Mouse (Mus musculus): ENCODE measurements at regions not wholly inside any gene's neighbourhood (a gene's known extent, or its start where the extent isn't known, plus 50 kb on each side); places are given as distances from the start of the nearest gene placed in this dataset.

DNA sequence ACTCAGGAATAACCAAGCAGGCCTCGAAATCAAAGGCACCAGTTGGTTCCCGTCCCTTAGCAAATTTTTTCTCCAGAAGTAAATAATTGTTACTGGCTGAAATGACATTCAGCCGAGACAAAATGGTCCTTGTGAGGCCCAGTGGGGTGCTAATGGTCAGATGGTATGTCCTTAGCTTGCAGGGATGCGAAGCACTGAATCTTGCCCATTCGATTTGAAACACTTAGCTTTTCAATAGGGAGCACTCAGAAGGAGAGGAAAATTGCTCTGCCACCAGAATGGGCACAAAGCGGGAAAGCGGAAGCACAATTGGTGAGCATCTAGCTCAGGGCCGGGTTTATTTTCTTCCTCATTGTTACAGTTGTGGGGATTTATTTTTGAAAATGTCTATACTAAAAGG is 262.1 kb downstream of the Rnf144a start:
- H3K9me3 ChIP-seq (replicated peaks; ENCODE audit: control insufficient read depth, low read length, poor library complexity, severe bottlenecking): no peaks in the 10 kb centered on the region
- H3K4me1 ChIP-seq (ENCODE audit: control insufficient read depth, insufficient read depth, low read length): no peaks in the 10 kb centered on the region
- WGBS: 37% methylated on average over 8 of the region's 8 CpGs
- no peak overlapping the region for H3K27ac ChIP-seq (ENCODE audit: low read length)
- H3K4me2 ChIP-seq (ENCODE audit: low read length): no peak overlapping the region
- no peaks in the 10 kb centered on the region for H3K36me3 ChIP-seq (ENCODE audit: control insufficient read depth, insufficient read depth, low read length)
- H3K27me3 ChIP-seq (ENCODE audit: control insufficient read depth, insufficient read depth, low read depth, low read length): no peaks in the 10 kb centered on the region
- H3K4me3 ChIP-seq (ENCODE audit: low read depth, low read length): no peak overlapping the region
- no peak for ATAC-seq
- no peak overlapping the region for H3K9ac ChIP-seq (ENCODE audit: low read depth, low read length)

DNA sequence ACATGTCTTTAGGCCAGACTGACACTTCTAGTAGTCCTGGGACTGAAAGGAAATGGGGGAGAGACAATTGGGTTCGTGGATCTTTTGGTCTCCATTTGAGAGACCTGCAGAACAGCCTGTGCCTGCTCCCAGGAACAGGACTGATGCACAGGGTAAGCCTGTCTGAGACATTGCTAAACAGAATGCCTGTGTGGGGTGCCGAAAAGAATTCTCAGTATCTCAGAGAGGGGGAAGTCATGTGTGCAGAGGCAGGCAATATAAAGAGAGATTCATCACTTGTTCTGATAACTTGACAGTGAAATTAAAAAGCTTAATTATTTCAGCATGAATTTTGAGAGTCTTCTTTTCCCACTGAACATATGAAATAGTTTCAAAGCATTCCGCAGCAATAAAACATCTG is 268.7 kb downstream of the Rnf144a start:
- Histone ChIP-seq H3K36me3 (ENCODE audit: control insufficient read depth, insufficient read depth, low read length) (no peaks in the 10 kb centered on the region), H3K9me3 (replicated peaks; ENCODE audit: control insufficient read depth, low read length, poor library complexity, severe bottlenecking) (no peaks in the 10 kb centered on the region), H3K9ac (ENCODE audit: low read depth, low read length) (no peak overlapping the region), H3K4me3 (ENCODE audit: low read depth, low read length) (no peak overlapping the region), H3K27me3 (ENCODE audit: control insufficient read depth, insufficient read depth, low read depth, low read length) (no peaks in the 10 kb centered on the region), H3K4me2 (ENCODE audit: low read length) (no peak overlapping the region), H3K27ac (ENCODE audit: low read length) (no peak overlapping the region), H3K4me1 (ENCODE audit: control insufficient read depth, insufficient read depth, low read length) (no peaks in the 10 kb centered on the region)
- ATAC-seq: no peak
- WGBS: 59% methylated on average over 3 of the region's 3 CpGs

DNA sequence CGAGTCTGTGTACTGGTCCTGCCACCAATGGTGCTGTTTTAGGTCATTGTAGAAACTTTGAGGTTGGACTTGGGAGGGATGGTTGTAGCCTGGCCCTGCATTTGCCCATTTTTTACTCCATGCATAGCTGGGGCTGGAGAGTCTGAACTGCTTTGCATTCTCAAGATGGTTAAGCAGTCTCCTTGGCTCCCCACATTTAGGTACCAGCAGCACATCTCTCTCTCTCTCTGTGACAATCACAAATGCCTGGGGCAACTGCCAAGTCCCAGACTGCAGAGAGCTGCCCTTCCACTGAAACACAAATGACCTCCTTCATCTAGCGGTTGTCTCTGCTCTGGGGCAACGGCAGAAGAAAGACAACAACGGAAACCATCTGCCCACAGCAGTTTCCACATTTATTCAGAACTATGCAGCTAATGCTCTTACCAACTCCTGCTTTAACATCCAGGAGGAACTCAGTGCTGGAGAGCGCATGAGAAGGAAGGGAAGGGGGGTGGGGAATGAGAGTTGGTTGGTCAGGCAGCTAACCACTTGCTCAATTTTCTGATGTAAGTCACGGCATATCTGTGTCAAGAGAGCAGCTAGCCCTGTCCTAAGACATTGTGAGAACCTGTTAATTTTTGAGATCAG is 269.9 kb downstream of the Rnf144a start:
- H3K36me3 ChIP-seq (ENCODE audit: control insufficient read depth, insufficient read depth, low read length): no peaks in the 10 kb centered on the region
- ATAC-seq: no peak
- 56% methylated on average over 6 of the region's 6 CpGs for WGBS
- no peak overlapping the region for H3K4me3 ChIP-seq (ENCODE audit: low read depth, low read length)
- no peaks in the 10 kb centered on the region for H3K27me3 ChIP-seq (ENCODE audit: control insufficient read depth, insufficient read depth, low read depth, low read length)
- H3K9me3 ChIP-seq (replicated peaks; ENCODE audit: control insufficient read depth, low read length, poor library complexity, severe bottlenecking): no peaks in the 10 kb centered on the region
- H3K4me1 ChIP-seq (ENCODE audit: control insufficient read depth, insufficient read depth, low read length): no peaks in the 10 kb centered on the region
- no peak overlapping the region for H3K4me2 ChIP-seq (ENCODE audit: low read length)
- no peak overlapping the region for H3K27ac ChIP-seq (ENCODE audit: low read length)
- H3K9ac ChIP-seq (ENCODE audit: low read depth, low read length): no peak overlapping the region

DNA sequence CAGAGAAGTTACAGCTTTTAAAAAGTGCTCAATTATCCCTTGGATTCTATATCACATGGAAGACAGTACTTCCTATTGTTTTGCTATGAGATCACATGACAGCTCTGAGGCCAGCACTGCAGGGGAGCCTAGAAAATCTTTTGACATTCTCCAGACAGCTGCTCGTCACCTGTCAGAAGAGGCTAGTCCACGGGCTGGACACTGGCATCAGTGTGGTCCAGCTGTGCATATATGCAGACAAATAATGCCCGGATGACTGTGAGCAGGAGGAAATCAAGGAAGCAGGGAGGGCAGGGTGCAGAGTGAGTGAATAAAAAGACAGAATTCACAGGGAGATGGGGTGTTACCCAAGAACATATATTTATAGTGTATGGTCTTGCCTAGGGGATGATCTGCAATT is 270.4 kb downstream of the Rnf144a start:
- Histone ChIP-seq H3K27ac (ENCODE audit: low read length) (no peak overlapping the region), H3K9ac (ENCODE audit: low read depth, low read length) (no peak overlapping the region), H3K4me1 (ENCODE audit: control insufficient read depth, insufficient read depth, low read length) (no peaks in the 10 kb centered on the region), H3K9me3 (replicated peaks; ENCODE audit: control insufficient read depth, low read length, poor library complexity, severe bottlenecking) (no peaks in the 10 kb centered on the region), H3K27me3 (ENCODE audit: control insufficient read depth, insufficient read depth, low read depth, low read length) (no peaks in the 10 kb centered on the region), H3K4me2 (ENCODE audit: low read length) (no peak overlapping the region), H3K36me3 (ENCODE audit: control insufficient read depth, insufficient read depth, low read length) (no peaks in the 10 kb centered on the region), H3K4me3 (ENCODE audit: low read depth, low read length) (no peak overlapping the region)
- no peak for ATAC-seq
- WGBS: 47% methylated on average over 3 of the region's 3 CpGs

DNA sequence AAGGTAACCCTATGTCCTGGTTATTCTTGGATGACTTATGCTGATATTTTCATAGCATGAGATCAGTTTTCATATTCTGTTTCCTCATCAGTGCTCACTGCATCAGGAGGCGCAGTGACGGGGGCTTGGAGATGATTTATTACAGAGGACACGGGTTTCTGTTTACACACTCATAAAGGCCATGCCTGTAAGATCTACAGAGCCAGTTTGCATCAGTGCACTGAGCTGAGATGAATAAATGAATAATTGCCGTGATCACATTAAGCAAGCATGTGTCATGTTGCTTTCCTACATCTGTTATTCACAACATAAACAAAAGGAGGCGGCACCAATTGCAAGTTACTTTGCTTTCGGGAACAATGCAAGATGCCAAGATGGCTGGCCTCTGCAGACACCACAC is 271.6 kb downstream of the Rnf144a start:
- Histone ChIP-seq H3K36me3 (ENCODE audit: control insufficient read depth, insufficient read depth, low read length) (no peaks in the 10 kb centered on the region), H3K4me3 (ENCODE audit: low read depth, low read length) (no peak overlapping the region), H3K4me2 (ENCODE audit: low read length) (no peak overlapping the region), H3K4me1 (ENCODE audit: control insufficient read depth, insufficient read depth, low read length) (no peaks in the 10 kb centered on the region), H3K27ac (ENCODE audit: low read length) (no peak overlapping the region), H3K27me3 (ENCODE audit: control insufficient read depth, insufficient read depth, low read depth, low read length) (no peaks in the 10 kb centered on the region), H3K9me3 (replicated peaks; ENCODE audit: control insufficient read depth, low read length, poor library complexity, severe bottlenecking) (no peaks in the 10 kb centered on the region), H3K9ac (ENCODE audit: low read depth, low read length) (no peak overlapping the region)
- no peak for ATAC-seq
- 64% methylated on average over 6 of the region's 6 CpGs for WGBS

DNA sequence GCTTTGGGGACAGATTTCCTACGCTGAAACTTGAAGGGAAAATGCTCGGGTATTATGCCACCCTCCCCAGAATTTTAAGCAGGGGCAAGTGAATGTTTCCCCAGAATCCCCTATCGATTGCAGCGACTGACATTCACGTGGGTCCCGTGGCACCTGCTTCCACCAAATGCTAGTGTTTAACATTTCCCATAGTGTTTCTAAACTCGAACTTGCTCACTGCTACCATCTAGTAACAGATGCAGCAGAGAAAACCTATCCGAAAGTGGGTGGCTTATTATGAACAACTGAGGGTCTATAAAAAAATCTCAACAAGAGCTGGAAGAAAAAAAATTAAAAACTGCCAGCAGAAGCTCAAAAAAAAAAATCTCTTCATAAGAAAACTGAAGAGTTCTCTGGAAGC is 284.2 kb downstream of the Rnf144a start:
- Histone ChIP-seq H3K4me1 (ENCODE audit: control insufficient read depth, insufficient read depth, low read length) (no peaks in the 10 kb centered on the region), H3K27me3 (ENCODE audit: control insufficient read depth, insufficient read depth, low read depth, low read length) (no peaks in the 10 kb centered on the region), H3K27ac (ENCODE audit: low read length) (no peak overlapping the region), H3K9me3 (replicated peaks; ENCODE audit: control insufficient read depth, low read length, poor library complexity, severe bottlenecking) (no peaks in the 10 kb centered on the region), H3K9ac (ENCODE audit: low read depth, low read length) (no peak overlapping the region), H3K36me3 (ENCODE audit: control insufficient read depth, insufficient read depth, low read length) (no peaks in the 10 kb centered on the region), H3K4me2 (ENCODE audit: low read length) (no peak overlapping the region), H3K4me3 (ENCODE audit: low read depth, low read length) (no peak overlapping the region)
- WGBS: 91% methylated on average over 8 of the region's 8 CpGs
- no peak for ATAC-seq

DNA sequence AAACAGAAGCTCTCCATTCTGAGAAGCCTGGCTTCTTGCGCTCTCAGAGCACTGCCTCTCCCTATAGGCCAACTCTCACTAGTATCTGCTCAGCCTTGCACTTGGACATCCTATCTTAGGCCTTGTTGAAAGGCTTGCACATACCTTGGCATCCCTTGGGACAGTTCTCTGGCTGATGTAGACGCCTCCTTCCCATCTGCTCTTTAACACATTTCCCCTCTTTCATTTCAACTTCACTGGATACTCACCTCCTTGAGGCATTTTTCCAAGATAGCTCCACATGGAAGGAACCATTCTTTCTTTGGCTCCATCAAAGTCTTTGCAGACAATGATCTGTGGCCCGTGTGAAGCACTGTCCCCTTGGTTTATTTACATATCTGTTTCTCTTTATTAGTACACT is 285.0 kb downstream of the Rnf144a start:
- ATAC-seq: no peak
- no peaks in the 10 kb centered on the region for H3K4me1 ChIP-seq (ENCODE audit: control insufficient read depth, insufficient read depth, low read length)
- no peak overlapping the region for H3K4me3 ChIP-seq (ENCODE audit: low read depth, low read length)
- H3K9me3 ChIP-seq (replicated peaks; ENCODE audit: control insufficient read depth, low read length, poor library complexity, severe bottlenecking): no peaks in the 10 kb centered on the region
- no peak overlapping the region for H3K9ac ChIP-seq (ENCODE audit: low read depth, low read length)
- no peaks in the 10 kb centered on the region for H3K36me3 ChIP-seq (ENCODE audit: control insufficient read depth, insufficient read depth, low read length)
- no peaks in the 10 kb centered on the region for H3K27me3 ChIP-seq (ENCODE audit: control insufficient read depth, insufficient read depth, low read depth, low read length)
- H3K4me2 ChIP-seq (ENCODE audit: low read length): no peak overlapping the region
- WGBS: 88% methylated on average over 3 of the region's 3 CpGs
- no peak overlapping the region for H3K27ac ChIP-seq (ENCODE audit: low read length)

DNA sequence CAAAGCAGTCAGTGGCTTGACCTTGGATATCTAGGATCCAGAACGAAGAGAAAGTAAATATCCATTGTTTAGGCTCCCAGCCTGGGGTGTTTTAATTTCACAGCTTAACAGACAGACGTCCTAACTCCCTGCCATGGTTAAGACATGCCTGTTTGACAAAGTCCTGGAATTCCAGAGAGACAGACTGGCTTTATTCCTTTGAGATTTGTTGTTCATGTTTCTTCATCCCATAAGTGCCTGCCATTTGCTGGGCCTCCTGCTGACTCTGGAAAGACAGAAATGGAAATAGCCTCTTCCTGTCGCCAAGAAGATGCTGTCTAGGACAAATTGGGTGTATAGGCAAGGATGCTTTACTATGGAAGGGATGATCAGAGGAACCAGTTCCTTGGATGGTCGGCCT is 285.5 kb downstream of the Rnf144a start:
- no peak overlapping the region for H3K9ac ChIP-seq (ENCODE audit: low read depth, low read length)
- H3K9me3 ChIP-seq (replicated peaks; ENCODE audit: control insufficient read depth, low read length, poor library complexity, severe bottlenecking): no peaks in the 10 kb centered on the region
- no peaks in the 10 kb centered on the region for H3K27me3 ChIP-seq (ENCODE audit: control insufficient read depth, insufficient read depth, low read depth, low read length)
- H3K4me2 ChIP-seq (ENCODE audit: low read length): no peak overlapping the region
- 54% methylated on average over 4 of the region's 4 CpGs for WGBS
- H3K4me1 ChIP-seq (ENCODE audit: control insufficient read depth, insufficient read depth, low read length): no peaks in the 10 kb centered on the region
- no peak overlapping the region for H3K27ac ChIP-seq (ENCODE audit: low read length)
- H3K4me3 ChIP-seq (ENCODE audit: low read depth, low read length): no peak overlapping the region
- H3K36me3 ChIP-seq (ENCODE audit: control insufficient read depth, insufficient read depth, low read length): no peaks in the 10 kb centered on the region
- no peak for ATAC-seq

DNA sequence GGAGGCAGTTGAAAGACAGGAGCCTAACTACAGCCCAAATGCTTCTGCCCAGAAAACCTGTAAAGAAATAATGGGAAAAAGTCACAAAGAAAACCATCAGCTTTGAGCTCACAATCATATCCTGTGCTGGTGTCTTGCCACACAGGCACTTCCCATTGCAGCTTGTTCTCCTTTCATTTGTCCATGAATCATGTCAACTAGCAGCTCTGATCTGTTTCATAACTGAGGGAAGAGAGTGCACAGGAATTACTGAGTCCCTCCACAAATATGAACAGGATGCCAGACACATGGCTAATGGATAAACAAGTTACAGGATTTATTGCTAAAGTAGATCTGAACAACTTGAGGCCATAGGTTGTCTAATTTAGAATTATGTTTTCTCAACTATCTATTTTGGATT is 286.2 kb downstream of the Rnf144a start:
- no peaks in the 10 kb centered on the region for H3K4me1 ChIP-seq (ENCODE audit: control insufficient read depth, insufficient read depth, low read length)
- no peaks in the 10 kb centered on the region for H3K27me3 ChIP-seq (ENCODE audit: control insufficient read depth, insufficient read depth, low read depth, low read length)
- ATAC-seq: no peak
- H3K9me3 ChIP-seq (replicated peaks; ENCODE audit: control insufficient read depth, low read length, poor library complexity, severe bottlenecking): no peaks in the 10 kb centered on the region
- H3K9ac ChIP-seq (ENCODE audit: low read depth, low read length): no peak overlapping the region
- H3K4me3 ChIP-seq (ENCODE audit: low read depth, low read length): no peak overlapping the region
- H3K4me2 ChIP-seq (ENCODE audit: low read length): no peak overlapping the region
- H3K36me3 ChIP-seq (ENCODE audit: control insufficient read depth, insufficient read depth, low read length): no peaks in the 10 kb centered on the region
- H3K27ac ChIP-seq (ENCODE audit: low read length): no peak overlapping the region

Data from midbrain, embryonic 16.5 days (tissue).